Mouse (Mus musculus): ENCODE results near the gene Zfp606.

DNA sequence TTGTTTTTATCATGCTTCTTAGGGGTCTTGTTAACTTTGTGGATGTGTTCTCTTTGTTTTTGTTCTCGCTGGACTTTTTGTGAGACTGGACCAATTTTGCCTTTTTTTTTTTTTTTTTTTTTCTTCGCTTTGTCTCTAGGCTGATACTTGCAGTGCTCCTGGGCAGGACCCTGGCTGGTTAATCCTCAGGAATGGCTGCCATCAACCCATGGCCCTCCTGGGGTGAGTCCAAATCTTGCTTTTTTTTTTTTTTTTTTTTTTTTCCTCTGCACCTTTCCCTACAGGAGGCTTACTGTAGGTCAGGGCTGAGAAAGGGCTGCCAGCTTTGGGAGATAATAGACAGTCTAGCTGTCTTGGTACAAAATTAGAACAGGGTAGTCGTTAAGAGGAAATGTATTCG lies 1.4 kb downstream of the Zfp606 start:
- TF ChIP-seq POLR2A (IDR thresholded peaks at IDR 0.05; ENCODE audit: control insufficient read depth, extremely low read depth, insufficient read depth, low read length, poor library complexity) (no peak), CTCF (IDR thresholded peaks at IDR 0.05; ENCODE audit: borderline replicate concordance, control insufficient read depth, extremely low read depth, insufficient read depth, low read length, poor library complexity) (no peak)

Measured in thymus, adult 2 months (tissue).